Mouse (Mus musculus) lung, postnatal 0 days (tissue): Measurements from ENCODE around the gene 1700011L22Rik.

Source experiments
- CTCF ChIP-seq: IDR thresholded peaks from 2 replicates; pipeline ENCODE4 v1.5.1; 2016; ENCODE audit warnings: antibody characterized with exemption, mild to moderate bottlenecking
- EP300 ChIP-seq: IDR thresholded peaks from 2 replicates; pipeline ENCODE4 v1.6.1; 2016; ENCODE audit warnings: antibody characterized with exemption, mild to moderate bottlenecking, control low read depth

GRCm38 (mm10) chr8:79227916-79228315 is 20.5 kb downstream of the 1700011L22Rik start:
- no peak for TF ChIP-seq EP300
- no peak for TF ChIP-seq CTCF
